In genomic region chr5:96939273-96939672, GRCm38 (mm10) we compare ENCODE assay signal across 17 mouse cellular contexts.
"Had no signal": no experiment of that assay in that cellular context is flagged by ENCODE, and none has a peak within 500 bp of the region (broad histone marks: within the 10 kb centered on the region; RNA-seq: fewer than 3 reads in every experiment).

No protein-coding gene starts in this region.

- H3K9me3 ChIP-seq: limb, embryonic 12.5 days; limb, embryonic 15.5 days had no signal

- H3K36me3 ChIP-seq: limb, embryonic 12.5 days; limb, embryonic 15.5 days had no signal

- H3K4me2 ChIP-seq: limb, embryonic 12.5 days; limb, embryonic 15.5 days; midbrain, embryonic 11.5 days had no signal

- H3K27ac ChIP-seq: limb, embryonic 12.5 days; limb, embryonic 15.5 days; stomach, postnatal 0 days had no signal

- H3K9ac ChIP-seq: limb, embryonic 12.5 days; limb, embryonic 15.5 days had no signal

- DNase-seq: kidney, adult 18-20 months; kidney, adult 9 months; kidney, postnatal 14 days; kidney, postnatal 4 days; left cerebral cortex, postnatal 4 days; lung, adult 2 months; lung, postnatal 14 days; lung, postnatal 4 days; midbrain, embryonic 14.5 days; right cerebral cortex, postnatal 14 days; right cerebral cortex, postnatal 4 days; thymus, adult 2 months; thymus, postnatal 14 days had no signal

- H3K27me3 ChIP-seq: limb, embryonic 12.5 days; limb, embryonic 15.5 days had no signal

- H3K4me3 ChIP-seq: limb, embryonic 12.5 days; limb, embryonic 15.5 days had no signal

- H3K4me1 ChIP-seq: limb, embryonic 12.5 days had no signal
